ENCODE assay signal across 11 mouse cellular contexts in genomic region chr16:35140620-35140975, GRCm38 (mm10). TPM values are rescaled to one million over a fixed set of nuclear protein-coding genes. Genes with fewer than 3 reads are reported as not detected.
A peak's percentile ranks its signal among the peaks of the same experiment; 100 is the strongest.
DNase-seq lines count a peak whose midpoint lies in the region; ATAC-seq lines count a peak whose summit lies in the region.
"Had no signal": no experiment of that assay in that cellular context is flagged by ENCODE, and none has a peak within 500 bp of the region (broad histone marks: within the 10 kb centered on the region; RNA-seq: fewer than 3 reads in every experiment).

No protein-coding gene starts in this region.

- ATAC-seq in limb, embryonic 11.5 days (ENCODE audit: insufficient number of reproducible peaks, low FRiP score, low TSS enrichment, low read depth) = no peak
- ATAC-seq in embryonic facial prominence, embryonic 15.5 days (ENCODE audit: insufficient number of reproducible peaks, low FRiP score, low TSS enrichment, low read depth) = no peak
- ATAC-seq in hindbrain, embryonic 14.5 days (ENCODE audit: low FRiP score) = 0 out of 2 replicates have a peak, but pooled peaks have one; percentile 46

- no peaks in the 10 kb centered on the region; the same call in 1 of the 2 replicates for H3K9me3 ChIP-seq in limb, embryonic 11.5 days (ENCODE audit: control insufficient read depth, low read length)
- no peaks in the 10 kb centered on the region for H3K9me3 ChIP-seq in limb, embryonic 10.5 days (replicated peaks)
- H3K9me3 ChIP-seq in embryonic facial prominence, embryonic 15.5 days (replicated peaks) = no peaks in the 10 kb centered on the region
- no peaks in the 10 kb centered on the region for H3K9me3 ChIP-seq in hindbrain, embryonic 14.5 days (ENCODE audit: control insufficient read depth, low read length)

- H3K27me3 ChIP-seq in limb, embryonic 11.5 days (ENCODE audit: control insufficient read depth, insufficient read depth, low read length) = no peaks in the 10 kb centered on the region
- no peaks in the 10 kb centered on the region for H3K27me3 ChIP-seq in limb, embryonic 10.5 days (ENCODE audit: low read depth, poor library complexity, severe bottlenecking)
- H3K27me3 ChIP-seq in embryonic facial prominence, embryonic 15.5 days = no peaks in the 10 kb centered on the region
- no peaks in the 10 kb centered on the region for H3K27me3 ChIP-seq in hindbrain, embryonic 14.5 days (ENCODE audit: control insufficient read depth, insufficient read depth, low read length)

- H3K36me3 ChIP-seq in limb, embryonic 11.5 days (ENCODE audit: control insufficient read depth, insufficient read depth, low read length) = no peaks in the 10 kb centered on the region
- no peaks in the 10 kb centered on the region for H3K36me3 ChIP-seq in limb, embryonic 10.5 days
- H3K36me3 ChIP-seq in embryonic facial prominence, embryonic 15.5 days = no peaks in the 10 kb centered on the region
- no peaks in the 10 kb centered on the region for H3K36me3 ChIP-seq in hindbrain, embryonic 14.5 days (replicated peaks; ENCODE audit: control insufficient read depth, insufficient read depth)

- no peak overlapping the region for H3K27ac ChIP-seq in limb, embryonic 11.5 days (replicated peaks; ENCODE audit: low read depth, low read length)
- H3K27ac ChIP-seq in limb, embryonic 10.5 days = no peak overlapping the region
- no peak overlapping the region for H3K27ac ChIP-seq in embryonic facial prominence, embryonic 15.5 days (replicated peaks)
- H3K27ac ChIP-seq in hindbrain, embryonic 14.5 days = no peak overlapping the region

- peak; percentile 45 for DNase-seq in limb, embryonic 11.5 days (ENCODE audit: low spot score)
- no peak for DNase-seq in limb, embryonic 10.5 days (ENCODE audit: low spot score)
- no peak for DNase-seq in hindbrain, embryonic 14.5 days (ENCODE audit: low spot score)
- peak; percentile 37 for DNase-seq in retina, postnatal 1 day
- no peak for DNase-seq in adrenal gland, postnatal 4 days (ENCODE audit: low spot score in 2 of 2)
- no peak for DNase-seq in kidney, postnatal 14 days
- no peak for DNase-seq in left cerebral cortex, postnatal 25 days (ENCODE audit: low spot score in 2 of 2)
- DNase-seq: gastrocnemius, postnatal 14 days; layer of hippocampus, postnatal 36 days; thymus, postnatal 25 days had no signal

- H3K9ac ChIP-seq in limb, embryonic 11.5 days (ENCODE audit: low read length) = no peak overlapping the region
- no peak overlapping the region for H3K9ac ChIP-seq in embryonic facial prominence, embryonic 15.5 days
- no peak overlapping the region for H3K9ac ChIP-seq in hindbrain, embryonic 14.5 days

- intact Hi-C loops in left cerebral cortex, postnatal 25 days (cut with DNase I) = no loop called here

- 47% methylated on average over 9 of the region's 9 CpGs for WGBS in limb, embryonic 11.5 days
- WGBS in limb, embryonic 10.5 days = 49% methylated on average over 9 of the region's 9 CpGs
- 28% methylated on average over 9 of the region's 9 CpGs for WGBS in embryonic facial prominence, embryonic 15.5 days
- 43% methylated on average over 9 of the region's 9 CpGs for WGBS in hindbrain, embryonic 14.5 days

- no peak overlapping the region for H3K4me2 ChIP-seq in limb, embryonic 11.5 days (ENCODE audit: low read depth, severe bottlenecking)
- peak overlapping the region; percentile 29 for H3K4me2 ChIP-seq in embryonic facial prominence, embryonic 15.5 days (replicated peaks)
- 0 out of 2 replicates have a peak overlapping the region, but pooled peaks have one; percentile 19 for H3K4me2 ChIP-seq in hindbrain, embryonic 14.5 days (replicated peaks)

- H3K4me1 ChIP-seq in limb, embryonic 11.5 days (ENCODE audit: control insufficient read depth, insufficient read depth, low read length) = 0 out of 2 replicates have a peak, but pooled peaks cover 6% of the 10 kb centered on the region
- peaks cover 15% of the 10 kb centered on the region for H3K4me1 ChIP-seq in limb, embryonic 10.5 days
- H3K4me1 ChIP-seq in embryonic facial prominence, embryonic 15.5 days = peaks cover 10% of the 10 kb centered on the region
- peaks cover 12% of the 10 kb centered on the region for H3K4me1 ChIP-seq in hindbrain, embryonic 14.5 days (replicated peaks; ENCODE audit: control insufficient read depth, insufficient read depth, low read length)

- H3K4me3 ChIP-seq in limb, embryonic 11.5 days (ENCODE audit: low read depth, low read length) = no peak overlapping the region
- no peak overlapping the region for H3K4me3 ChIP-seq in limb, embryonic 10.5 days
- H3K4me3 ChIP-seq in embryonic facial prominence, embryonic 15.5 days (replicated peaks) = no peak overlapping the region
- no peak overlapping the region for H3K4me3 ChIP-seq in hindbrain, embryonic 14.5 days (replicated peaks; ENCODE audit: low read length)

RNA-seq across cellular contexts. Expression of gene Adcy5, which starts 14.1 kb away (rescaled TPM):
- 1.5 and 1.6 TPM in 2 replicates for polyA plus RNA-seq in limb, embryonic 11.5 days (2014; fragmentation: Nextera tagmentation; extraction: Ambion mirVana)
- polyA plus RNA-seq in limb, embryonic 10.5 days (2016; fragmentation: Nextera tagmentation; extraction: Ambion mirVana) = 0.41 and 0.63 TPM in 2 replicates
- 3.0 and 3.3 TPM in 2 replicates for polyA plus RNA-seq in embryonic facial prominence, embryonic 15.5 days (2015; fragmentation: Nextera tagmentation; extraction: Ambion mirVana)
- polyA plus RNA-seq in hindbrain, embryonic 14.5 days (2014; fragmentation: Nextera tagmentation; extraction: Ambion mirVana) = 7.9 and 9.0 TPM in 2 replicates
- total RNA-seq in adrenal gland, postnatal 4 days (2021) = 10 to 100 TPM; 11.7 to 12.1 TPM
- total RNA-seq in left cerebral cortex, postnatal 25 days (2021) = 100 to 1,000 TPM in 1 of 2 experiments, 10 to 100 TPM in 1; 96.4 to 179 TPM

Comparison
In these comparisons a context has a peak if more than half of its experiments do, and no peak if none do; other contexts are left out.
1. DNase-seq: peak in limb, embryonic 11.5 days (single experiment) and retina, postnatal 1 day (single experiment); none in limb, embryonic 10.5 days (single experiment), hindbrain, embryonic 14.5 days (single experiment), adrenal gland, postnatal 4 days (0 of 2), kidney, postnatal 14 days (single experiment) and left cerebral cortex, postnatal 25 days (0 of 2).